Mouse (Mus musculus) forebrain, postnatal 0 days (tissue): ENCODE data around the gene Sptlc3. TPM values are rescaled to one million over a fixed set of nuclear protein-coding genes. Genes with fewer than 3 reads are reported as not detected.

ENCODE experiments used
- ATAC-seq: fragments of 200-750 bp; cut with Nextera tagmentation; 2 replicates; pipeline ENCODE4 v1.8.0; 2017; ENCODE audit warnings: mild to moderate bottlenecking, moderate library complexity
- DNase-seq: peaks from one replicate; pipeline ENCODE4 v3.0.0-alpha.2; 2015
- H3K27ac ChIP-seq: fragments of 300-500 bp; sonication (generic); 2 replicates; pipeline ENCODE4 v1.5.1; 2014; ENCODE audit warnings: low read depth, mild to moderate bottlenecking, antibody characterized with exemption, low read length, moderate library complexity, mixed read lengths
- H3K27me3 ChIP-seq: fragments of 300-500 bp; sonication (generic); 2 replicates; pipeline ENCODE4 v1.6.1; 2014; ENCODE audit warnings: mild to moderate bottlenecking, low read length, mixed read lengths; ENCODE audit not compliant: insufficient read depth
- H3K36me3 ChIP-seq: fragments of 300-500 bp; sonication (generic); 2 replicates; pipeline ENCODE4 v1.6.1; 2014; ENCODE audit warnings: mild to moderate bottlenecking, moderate library complexity; ENCODE audit not compliant: insufficient read depth
- H3K4me1 ChIP-seq: fragments of 300-500 bp; sonication (generic); 2 replicates; pipeline ENCODE4 v1.6.1; 2014; ENCODE audit warnings: antibody characterized with exemption; ENCODE audit not compliant: insufficient read depth
- H3K4me2 ChIP-seq: fragments of 300-500 bp; sonication (generic); 2 replicates; pipeline ENCODE4 v1.6.1; 2014; ENCODE audit warnings: low read depth, mild to moderate bottlenecking, moderate library complexity
- H3K4me3 ChIP-seq: fragments of 300-500 bp; sonication (generic); 2 replicates; pipeline ENCODE4 v1.5.1; 2014; ENCODE audit warnings: low read depth, low read length, mixed read lengths
- H3K9ac ChIP-seq: fragments of 300-500 bp; sonication (generic); 2 replicates; pipeline ENCODE4 v1.6.1; 2014; ENCODE audit warnings: mild to moderate bottlenecking
- H3K9me3 ChIP-seq: fragments of 300-500 bp; sonication (generic); 2 replicates; pipeline ENCODE4 v1.6.1; 2016; ENCODE audit warnings: low read length
- CTCF ChIP-seq: sonication (generic); IDR thresholded peaks from 2 replicates; pipeline ENCODE4 v1.5.1; 2016; ENCODE audit warnings: antibody characterized with exemption, control low read depth, low read depth
- WGBS: fragments of 180-500 bp; shearing (Covaris S2); extraction: QIAGEN DNeasy Blood & Tissue Kit; methylation state at CpG from one replicate; pipeline ENCODE4 v1.1.7; 2014; 5-methylcytosine and 5-hydroxymethylcytosine counted together
- polyA plus RNA-seq: library from polyadenylated mRNA; unstranded; fragments of >200 nt; fragmentation: Nextera tagmentation; extraction: Ambion mirVana; gene quantifications from 2 replicates; pipeline ENCODE4 v1.2.1, GENCODE M21; 2015
- total RNA-seq: library from RNA; depleted of rRNA; stranded (reverse); fragments of >200 nt; gene quantifications from 2 replicates; pipeline ENCODE4 v1.2.3, GENCODE M21; 2014

The Sptlc3 gene
- total and polyA plus RNA-seq, 2 experiments from 2014 or later: 0.27 to 0.48 TPM

- Histone ChIP-seq H3K9ac (no peak overlapping the region), H3K36me3 (no peaks in the 10 kb centered on the region), H3K27me3 (peaks cover 8% of the 10 kb centered on the region; the same call in 1 of the 2 replicates), H3K4me2 (0 out of 2 replicates have a peak overlapping the region, but pooled peaks have one; percentile 6), H3K27ac (no peak overlapping the region), H3K9me3 (no peaks in the 10 kb centered on the region), H3K4me3 (no peak overlapping the region), H3K4me1 (0 out of 2 replicates have a peak, but pooled peaks cover 4% of the 10 kb centered on the region)
- WGBS: 7% methylated on average over 7 of the region's 7 CpGs
- TF ChIP-seq CTCF: no peak
- DNase-seq (no peak), ATAC-seq (no peak; the same call in 1 of the 2 replicates)
These were observed 115.1 kb downstream of the Sptlc3 start for GRCm38 (mm10) chr2:139608810-139609209.

DNA sequence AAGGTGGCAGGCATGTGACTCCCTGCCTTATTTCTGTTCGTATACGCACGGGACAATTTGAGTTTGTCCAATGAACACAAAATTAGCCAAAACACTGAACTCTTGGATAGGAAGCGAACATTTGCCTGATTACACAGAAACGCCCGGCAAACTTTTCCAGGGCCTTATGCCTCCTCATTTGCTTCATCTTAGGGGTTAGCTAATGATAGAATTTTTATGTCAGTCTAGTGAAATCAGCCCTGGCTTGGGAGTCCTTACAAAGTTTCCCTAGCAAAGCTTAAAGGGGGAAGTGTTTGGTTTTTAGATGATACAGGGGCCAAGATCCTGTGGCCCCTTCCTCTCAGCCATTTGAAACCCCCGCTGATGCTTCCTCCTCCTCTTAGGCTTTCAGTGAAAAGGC, 115.5 kb downstream of the Sptlc3 start:
- H3K27me3 ChIP-seq: peaks cover 8% of the 10 kb centered on the region; the same call in 1 of the 2 replicates
- H3K4me1 ChIP-seq: 0 out of 2 replicates have a peak, but pooled peaks cover 4% of the 10 kb centered on the region
- no peak for TF ChIP-seq CTCF
- no peak overlapping the region for H3K27ac ChIP-seq
- H3K36me3 ChIP-seq: no peaks in the 10 kb centered on the region
- 25% methylated on average over 7 of the region's 7 CpGs for WGBS
- DNase-seq: no peak
- no peaks in the 10 kb centered on the region for H3K9me3 ChIP-seq
- no peak for ATAC-seq
- H3K9ac ChIP-seq: no peak overlapping the region
- 0 out of 2 replicates have a peak overlapping the region, but pooled peaks have one; percentile 6 for H3K4me2 ChIP-seq
- no peak overlapping the region for H3K4me3 ChIP-seq

- no peaks in the 10 kb centered on the region for H3K36me3 ChIP-seq
- no peak overlapping the region for H3K4me3 ChIP-seq
- H3K9me3 ChIP-seq: no peaks in the 10 kb centered on the region
- 0 out of 2 replicates have a peak, but pooled peaks cover 4% of the 10 kb centered on the region for H3K4me1 ChIP-seq
- peaks cover 8% of the 10 kb centered on the region; the same call in 1 of the 2 replicates for H3K27me3 ChIP-seq
- 13% methylated on average over 8 of the region's 8 CpGs for WGBS
- H3K4me2 ChIP-seq: no peak overlapping the region
- peak; percentile 51; the same call in 1 of the 2 replicates for ATAC-seq
- peak; percentile 20 for DNase-seq
- no peak overlapping the region for H3K9ac ChIP-seq
- no peak for TF ChIP-seq CTCF
- no peak overlapping the region for H3K27ac ChIP-seq
These were observed 116.1 kb downstream of the Sptlc3 start for GRCm38 (mm10) chr2:139609662-139610291.

GRCm38 (mm10) chr2:139612410-139613107, 118.8 kb downstream of the Sptlc3 start:
- H3K9me3 ChIP-seq: no peaks in the 10 kb centered on the region
- 69% methylated on average over 10 of the region's 10 CpGs for WGBS
- no peak for DNase-seq

GRCm38 (mm10) chr2:139626496-139626895, 132.8 kb downstream of the Sptlc3 start:
- WGBS: 62% methylated on average over 1 of the region's 1 CpGs
- no peaks in the 10 kb centered on the region for H3K9me3 ChIP-seq
- H3K4me2 ChIP-seq: no peak overlapping the region
- no peaks in the 10 kb centered on the region for H3K27me3 ChIP-seq
- DNase-seq: no peak
- H3K4me3 ChIP-seq: no peak overlapping the region
- no peak for ATAC-seq
- H3K36me3 ChIP-seq: no peaks in the 10 kb centered on the region
- H3K4me1 ChIP-seq: no peaks in the 10 kb centered on the region
- no peak overlapping the region for H3K27ac ChIP-seq
- no peak for TF ChIP-seq CTCF
- no peak overlapping the region for H3K9ac ChIP-seq

More at GRCm38 (mm10) chr2:139612410-139613107, 118.8 kb downstream of the Sptlc3 start:
- Histone ChIP-seq H3K9ac (no peak overlapping the region), H3K4me1 (0 out of 2 replicates have a peak, but pooled peaks cover 4% of the 10 kb centered on the region), H3K36me3 (no peaks in the 10 kb centered on the region), H3K27ac (no peak overlapping the region), H3K4me2 (no peak overlapping the region), H3K27me3 (peaks cover 8% of the 10 kb centered on the region; the same call in 1 of the 2 replicates), H3K4me3 (no peak overlapping the region)
- no peak for ATAC-seq
- TF ChIP-seq CTCF: no peak

GRCm38 (mm10) chr2:139628731-139629130, 135.0 kb downstream of the Sptlc3 start:
- 70% methylated on average over 4 of the region's 4 CpGs for WGBS
- H3K9ac ChIP-seq: no peak overlapping the region
- no peaks in the 10 kb centered on the region for H3K4me1 ChIP-seq
- H3K9me3 ChIP-seq: no peaks in the 10 kb centered on the region
- no peaks in the 10 kb centered on the region for H3K36me3 ChIP-seq
- no peaks in the 10 kb centered on the region for H3K27me3 ChIP-seq
- no peak for TF ChIP-seq CTCF
- H3K27ac ChIP-seq: no peak overlapping the region
- H3K4me2 ChIP-seq: no peak overlapping the region
- DNase-seq (no peak), ATAC-seq (no peak)
- H3K4me3 ChIP-seq: no peak overlapping the region

GRCm38 (mm10) chr2:139629653-139630052, 135.9 kb downstream of the Sptlc3 start:
- DNase-seq (no peak), ATAC-seq (no peak)
- H3K36me3 ChIP-seq: no peaks in the 10 kb centered on the region
- no peak overlapping the region for H3K4me2 ChIP-seq
- H3K9ac ChIP-seq: no peak overlapping the region
- H3K27ac ChIP-seq: no peak overlapping the region
- H3K9me3 ChIP-seq: no peaks in the 10 kb centered on the region
- no peak overlapping the region for H3K4me3 ChIP-seq
- no peaks in the 10 kb centered on the region for H3K27me3 ChIP-seq
- no peaks in the 10 kb centered on the region for H3K4me1 ChIP-seq
- no peak for TF ChIP-seq CTCF
- WGBS: 90% methylated on average over 3 of the region's 3 CpGs
